Comparison of ENCODE assay signal across 14 mouse cellular contexts in genomic region chr9:121675011-121675410, GRCm38 (mm10). TPM values are rescaled to one million over a fixed set of nuclear protein-coding genes. Genes with fewer than 3 reads are reported as not detected.
A peak's percentile ranks its signal among the peaks of the same experiment; 100 is the strongest.
DNase-seq lines count a peak whose midpoint lies in the region; ATAC-seq and TF ChIP-seq lines count a peak whose summit lies in the region.
"Had no signal": no experiment of that assay in that cellular context is flagged by ENCODE, and none has a peak within 500 bp of the region (broad histone marks: within the 10 kb centered on the region; RNA-seq: fewer than 3 reads in every experiment).

No protein-coding gene starts in this region.

- TF ChIP-seq CTCF in kidney, adult 2 months (conservative IDR thresholded peaks at IDR 0.05; ENCODE audit: insufficient read depth, insufficient read length, low read depth, low read length), result no peak

- no peak overlapping the region for H3K4me3 ChIP-seq in kidney, adult 2 months (ENCODE audit: insufficient read depth, low read depth, low read length)
- H3K4me3 ChIP-seq in kidney, embryonic 15.5 days (replicated peaks), result no peak overlapping the region
- peak overlapping the region; percentile 31 for H3K4me3 ChIP-seq in macrophage (ENCODE audit: inconsistent target)
- H3K4me3 ChIP-seq in midbrain, embryonic 15.5 days, result no peak overlapping the region
- H3K4me3 ChIP-seq: embryonic facial prominence, embryonic 15.5 days; neural tube, embryonic 12.5 days had no signal

- intact Hi-C loops in left cerebral cortex, postnatal 36 days (cut with DNase I), result loop anchor here (10.0 kb wide), 1 partner anchor 420 kb away; no protein-coding TSS in a partner anchor

- no peaks in the 10 kb centered on the region for H3K4me1 ChIP-seq in kidney, adult 2 months (ENCODE audit: control insufficient read depth, insufficient read depth, low read length)
- H3K4me1 ChIP-seq in kidney, embryonic 15.5 days, result peaks cover 23% of the 10 kb centered on the region
- peaks cover 1% of the 10 kb centered on the region; the same call in 1 of the 2 replicates for H3K4me1 ChIP-seq in midbrain, embryonic 15.5 days

- H3K27me3 ChIP-seq in kidney, adult 2 months (replicated peaks; ENCODE audit: control insufficient read depth, insufficient read depth, low read length), result no peaks in the 10 kb centered on the region
- H3K27me3 ChIP-seq in kidney, embryonic 15.5 days, result peaks cover 13% of the 10 kb centered on the region
- H3K27me3 ChIP-seq in midbrain, embryonic 15.5 days (replicated peaks), result 0 out of 2 replicates have a peak, but pooled peaks cover 6% of the 10 kb centered on the region

- no peak overlapping the region for H3K4me2 ChIP-seq in kidney, embryonic 15.5 days
- H3K4me2 ChIP-seq in midbrain, embryonic 15.5 days, result no peak overlapping the region
- H3K4me2 ChIP-seq: embryonic facial prominence, embryonic 15.5 days; neural tube, embryonic 12.5 days had no signal

- 52% methylated on average over 9 of the region's 9 CpGs for WGBS in kidney, adult 2 months
- 61% methylated on average over 9 of the region's 9 CpGs for WGBS in kidney, embryonic 15.5 days
- 41% methylated on average over 9 of the region's 9 CpGs for WGBS in macrophage (ENCODE audit: missing documents)
- 86% methylated on average over 9 of the region's 9 CpGs for WGBS in midbrain, embryonic 15.5 days

- H3K9ac ChIP-seq in kidney, embryonic 15.5 days, result no peak overlapping the region
- H3K9ac ChIP-seq in midbrain, embryonic 15.5 days, result no peak overlapping the region
- H3K9ac ChIP-seq: embryonic facial prominence, embryonic 15.5 days; liver, embryonic 14.5 days; neural tube, embryonic 12.5 days had no signal

- ATAC-seq in kidney, embryonic 15.5 days (replicated peaks; ENCODE audit: low FRiP score), result no peak
- ATAC-seq in cerebellum, adult (ENCODE audit: insufficient number of reproducible peaks, low FRiP score, low TSS enrichment), result no peak
- ATAC-seq in midbrain, embryonic 15.5 days (replicated peaks), result no peak

- no peak overlapping the region for H3K27ac ChIP-seq in kidney, adult 2 months (ENCODE audit: insufficient read depth, low read depth, low read length)
- H3K27ac ChIP-seq in kidney, embryonic 15.5 days, result no peak overlapping the region
- peak overlapping the region; percentile 90 for H3K27ac ChIP-seq in macrophage
- no peak overlapping the region for H3K27ac ChIP-seq in midbrain, embryonic 15.5 days
- H3K27ac ChIP-seq: embryonic facial prominence, embryonic 15.5 days; liver, embryonic 14.5 days; neural tube, embryonic 12.5 days had no signal

- H3K9me3 ChIP-seq in kidney, embryonic 15.5 days (replicated peaks), result no peaks in the 10 kb centered on the region
- H3K9me3 ChIP-seq in midbrain, embryonic 15.5 days, result no peaks in the 10 kb centered on the region
- H3K9me3 ChIP-seq: embryonic facial prominence, embryonic 15.5 days; neural tube, embryonic 12.5 days had no signal

- peak; percentile 51 for DNase-seq in kidney, adult 2 months
- peak; percentile 90 for DNase-seq in T-cell, adult 2 months (ENCODE audit: low spot score)
- DNase-seq in spleen, postnatal 4 days (ENCODE audit: low spot score in 2 of 2), result peak; percentile 41 to 73
- no peak for DNase-seq in left cerebral cortex, postnatal 36 days (ENCODE audit: low spot score in 2 of 2)
- DNase-seq: cerebellum, adult 18-20 months; heart, postnatal 36 days had no signal

- peaks cover 31% of the 10 kb centered on the region; the same call in 1 of the 2 replicates for H3K79me2 ChIP-seq in macrophage (ENCODE audit: inconsistent target)

- TF ChIP-seq POLR2A in kidney, adult 2 months (IDR thresholded peaks at IDR 0.05; ENCODE audit: low read depth, low read length), result no peak

- H3K36me3 ChIP-seq in kidney, adult 2 months (ENCODE audit: control insufficient read depth, insufficient read depth, low read length), result no peaks in the 10 kb centered on the region
- H3K36me3 ChIP-seq in kidney, embryonic 15.5 days, result no peaks in the 10 kb centered on the region
- H3K36me3 ChIP-seq in macrophage (ENCODE audit: inconsistent target), result no peaks in the 10 kb centered on the region
- no peaks in the 10 kb centered on the region for H3K36me3 ChIP-seq in midbrain, embryonic 15.5 days (replicated peaks)
- H3K36me3 ChIP-seq: embryonic facial prominence, embryonic 15.5 days; neural tube, embryonic 12.5 days had no signal

RNA-seq across cellular contexts. Expression of gene Sec22c, which starts 30.3 kb away (rescaled TPM):
- polyA plus RNA-seq in kidney, adult 2 months (2012; rRNA removed), result 6.6 and 7.4 TPM in 2 replicates
- polyA plus RNA-seq in kidney, embryonic 15.5 days (2015; fragmentation: Nextera tagmentation; extraction: Ambion mirVana), result 10.5 and 10.6 TPM in 2 replicates
- 10 to 100 TPM in 9 of 26 experiments, 1 to 10 TPM in 14, under 1 TPM in 3; 0.49 to 25.6 (median 5.3) TPM for total RNA-seq in macrophage (2018; cell fraction: chromatin; rRNA removed)
- total RNA-seq in macrophage (2018; cell fraction: cytosol; rRNA removed), result 10 to 100 TPM in 19 of 26 experiments, 1 to 10 TPM in 7; 4.6 to 21.4 (median 13.4) TPM
- 10 to 100 TPM in 11 of 26 experiments, 1 to 10 TPM in 15; 1.1 to 22.2 (median 7.9) TPM for total RNA-seq in macrophage (2018; cell fraction: nucleus; rRNA removed)
- 9.1 to 15.2 TPM (median 13.1 TPM) in 3 replicates for polyA plus RNA-seq in macrophage (2018)
- total RNA-seq in left cerebral cortex, postnatal 36 days (2021), result 10 to 100 TPM; 26.6 to 26.8 TPM
- polyA plus RNA-seq in midbrain, embryonic 15.5 days (2015; fragmentation: Nextera tagmentation; extraction: Ambion mirVana), result 36.9 and 39.4 TPM in 2 replicates

RNA-seq across cellular contexts. Expression of gene Vipr1, which starts 32.5 kb away (rescaled TPM):
- 2.0 and 5.4 TPM in 2 replicates for polyA plus RNA-seq in kidney, adult 2 months (2012; rRNA removed)
- 0.18 and 0.39 TPM in 2 replicates for polyA plus RNA-seq in kidney, embryonic 15.5 days (2015; fragmentation: Nextera tagmentation; extraction: Ambion mirVana)
- total RNA-seq in macrophage (2018; cell fraction: chromatin; rRNA removed), result 1 to 10 TPM in 13 of 26 experiments, under 1 TPM in 12, not detected in 1; 0.25 to 3.1 (median 1.0) TPM
- total RNA-seq in macrophage (2018; cell fraction: cytosol; rRNA removed), result 1 to 10 TPM in 10 of 26 experiments, under 1 TPM in 16; 0.19 to 1.9 (median 0.77) TPM
- total RNA-seq in macrophage (2018; cell fraction: nucleus; rRNA removed), result 1 to 10 TPM in 13 of 26 experiments, under 1 TPM in 13; 0.38 to 5.1 (median 1.0) TPM
- polyA plus RNA-seq in macrophage (2018), result 0.27 to 2.1 TPM (median 1.1 TPM) in 3 replicates
- 10 to 100 TPM; 25.2 to 27.2 TPM for total RNA-seq in left cerebral cortex, postnatal 36 days (2021)
- 0.14 and 0.15 TPM in 2 replicates for polyA plus RNA-seq in midbrain, embryonic 15.5 days (2015; fragmentation: Nextera tagmentation; extraction: Ambion mirVana)

RNA-seq across cellular contexts. Expression of gene Lyzl4, which starts 33.1 kb away (rescaled TPM):
- 0.11 TPM in 1 of 2 replicates, not detected in the other for polyA plus RNA-seq in kidney, adult 2 months (2012; rRNA removed)
- not detected in 2 replicates for polyA plus RNA-seq in kidney, embryonic 15.5 days (2015; fragmentation: Nextera tagmentation; extraction: Ambion mirVana)
- 1 to 10 TPM in 15 of 26 experiments, not detected in 11; 1.1 to 8.5 (median 2.8) TPM for total RNA-seq in macrophage (2018; cell fraction: chromatin; rRNA removed)
- 1 to 10 TPM in 14 of 26 experiments, under 1 TPM in 12; 0.58 to 6.1 (median 2.3) TPM for total RNA-seq in macrophage (2018; cell fraction: cytosol; rRNA removed)
- total RNA-seq in macrophage (2018; cell fraction: nucleus; rRNA removed), result 10 to 100 TPM in 1 of 26 experiments, 1 to 10 TPM in 15, under 1 TPM in 6, not detected in 4; 0.48 to 22.1 (median 1.6) TPM
- 3.0 to 17.8 TPM (median 4.8 TPM) in 3 replicates for polyA plus RNA-seq in macrophage (2018)
- 1 to 10 TPM; 2.0 to 2.1 TPM for total RNA-seq in left cerebral cortex, postnatal 36 days (2021)
- 0.18 and 0.27 TPM in 2 replicates for polyA plus RNA-seq in midbrain, embryonic 15.5 days (2015; fragmentation: Nextera tagmentation; extraction: Ambion mirVana)
- total RNA-seq: heart, postnatal 36 days had no signal
- polyA plus RNA-seq: C2C12; neural tube, embryonic 12.5 days had no signal

RNA-seq across cellular contexts. Expression of gene Ss18l2, which starts 35.1 kb away (rescaled TPM):
- polyA plus RNA-seq in kidney, adult 2 months (2012; rRNA removed), result 52.4 and 61.5 TPM in 2 replicates
- polyA plus RNA-seq in kidney, embryonic 15.5 days (2015; fragmentation: Nextera tagmentation; extraction: Ambion mirVana), result 113 and 128 TPM in 2 replicates
- 10 to 100 TPM in 15 of 26 experiments, 1 to 10 TPM in 11; 1.4 to 30.9 (median 12.0) TPM for total RNA-seq in macrophage (2018; cell fraction: chromatin; rRNA removed)
- total RNA-seq in macrophage (2018; cell fraction: cytosol; rRNA removed), result 10 to 100 TPM; 10.6 to 30.8 (median 20.6) TPM
- 10 to 100 TPM in 19 of 26 experiments, 1 to 10 TPM in 7; 4.3 to 40.2 (median 16.6) TPM for total RNA-seq in macrophage (2018; cell fraction: nucleus; rRNA removed)
- polyA plus RNA-seq in macrophage (2018), result 11.3 to 32.4 TPM (median 28.0 TPM) in 3 replicates
- 10 to 100 TPM; 84.5 to 84.6 TPM for total RNA-seq in left cerebral cortex, postnatal 36 days (2021)
- polyA plus RNA-seq in midbrain, embryonic 15.5 days (2015; fragmentation: Nextera tagmentation; extraction: Ambion mirVana), result 139 and 149 TPM in 2 replicates

RNA-seq across cellular contexts. Expression of gene Nktr, which starts 44.0 kb away (rescaled TPM):
- 24.8 and 28.5 TPM in 2 replicates for polyA plus RNA-seq in kidney, adult 2 months (2012; rRNA removed)
- polyA plus RNA-seq in kidney, embryonic 15.5 days (2015; fragmentation: Nextera tagmentation; extraction: Ambion mirVana), result 59.6 and 67.8 TPM in 2 replicates
- total RNA-seq in macrophage (2018; cell fraction: chromatin; rRNA removed), result 1,000 to 10,000 TPM in 25 of 26 experiments, 100 to 1,000 TPM in 1; 894 to 1,522 (median 1,261) TPM
- 10 to 100 TPM; 25.2 to 92.6 (median 37.1) TPM for total RNA-seq in macrophage (2018; cell fraction: cytosol; rRNA removed)
- total RNA-seq in macrophage (2018; cell fraction: nucleus; rRNA removed), result 100 to 1,000 TPM; 403 to 894 (median 696) TPM
- polyA plus RNA-seq in macrophage (2018), result 32.4 to 63.2 TPM (median 55.1 TPM) in 3 replicates
- total RNA-seq in left cerebral cortex, postnatal 36 days (2021), result 100 to 1,000 TPM in 1 of 2 experiments, 10 to 100 TPM in 1; 73.1 to 147 TPM
- polyA plus RNA-seq in midbrain, embryonic 15.5 days (2015; fragmentation: Nextera tagmentation; extraction: Ambion mirVana), result 51.0 and 52.1 TPM in 2 replicates

Comparison
In these comparisons a context has a peak if more than half of its experiments do, and no peak if none do; other contexts are left out.
1. DNase-seq: peak in kidney, adult 2 months (single experiment), T-cell, adult 2 months (single experiment) and spleen, postnatal 4 days (2 of 2); none in left cerebral cortex, postnatal 36 days (0 of 2).